In genomic region chr4:105640793-105641192, GRCm38 (mm10) we compare ENCODE assay signal across 11 mouse cellular contexts.
DNase-seq lines count a peak whose midpoint lies in the region; ATAC-seq and TF ChIP-seq lines count a peak whose summit lies in the region.
"Had no signal": no experiment of that assay in that cellular context is flagged by ENCODE, and none has a peak within 500 bp of the region (broad histone marks: within the 10 kb centered on the region; RNA-seq: fewer than 3 reads in every experiment).

No protein-coding gene starts in this region.

- H3K4me3 ChIP-seq in limb, embryonic 14.5 days (replicated peaks; ENCODE audit: low read length), result no peak overlapping the region
- H3K4me3 ChIP-seq in limb, embryonic 10.5 days, result no peak overlapping the region
- no peak overlapping the region for H3K4me3 ChIP-seq in lung, postnatal 0 days (ENCODE audit: low read depth, low read length)
- H3K4me3 ChIP-seq in hindbrain, embryonic 10.5 days, result no peak overlapping the region
- H3K4me3 ChIP-seq: heart, adult 2 months had no signal

- H3K9me3 ChIP-seq in limb, embryonic 14.5 days (ENCODE audit: control insufficient read depth, low read length), result no peaks in the 10 kb centered on the region
- no peaks in the 10 kb centered on the region for H3K9me3 ChIP-seq in limb, embryonic 10.5 days (replicated peaks)
- no peaks in the 10 kb centered on the region for H3K9me3 ChIP-seq in lung, postnatal 0 days (ENCODE audit: low read length)
- no peaks in the 10 kb centered on the region for H3K9me3 ChIP-seq in hindbrain, embryonic 10.5 days

- H3K27ac ChIP-seq in limb, embryonic 14.5 days (replicated peaks; ENCODE audit: low read depth, low read length), result no peak overlapping the region
- H3K27ac ChIP-seq in limb, embryonic 10.5 days, result no peak overlapping the region
- no peak overlapping the region for H3K27ac ChIP-seq in lung, postnatal 0 days (ENCODE audit: low read length)
- H3K27ac ChIP-seq in hindbrain, embryonic 10.5 days, result no peak overlapping the region
- H3K27ac ChIP-seq: heart, adult 2 months had no signal

- peak; percentile 70 for DNase-seq in adrenal gland, adult 2 months
- no peak for DNase-seq in adrenal gland, postnatal 4 days (ENCODE audit: low spot score in 2 of 2)
- DNase-seq in limb, embryonic 14.5 days (ENCODE audit: low spot score), result peak; percentile 29
- DNase-seq in limb, embryonic 10.5 days (ENCODE audit: low spot score), result no peak
- peak; percentile 23 for DNase-seq in adrenal gland, postnatal 25 days
- DNase-seq in lung, postnatal 0 days (ENCODE audit: low spot score), result peak; percentile 80
- no peak for DNase-seq in hindbrain, embryonic 10.5 days (ENCODE audit: low spot score)
- DNase-seq: cerebellum, adult 8-10 months had no signal

- H3K9ac ChIP-seq in limb, embryonic 14.5 days (ENCODE audit: low read depth, low read length, severe bottlenecking), result no peak overlapping the region
- H3K9ac ChIP-seq in lung, postnatal 0 days (replicated peaks; ENCODE audit: low read depth), result no peak overlapping the region

- H3K4me2 ChIP-seq in limb, embryonic 14.5 days (replicated peaks; ENCODE audit: low read depth, low read length, severe bottlenecking), result no peak overlapping the region
- no peak overlapping the region for H3K4me2 ChIP-seq in lung, postnatal 0 days (replicated peaks; ENCODE audit: low read depth, low read length)

- no peaks in the 10 kb centered on the region for H3K4me1 ChIP-seq in limb, embryonic 14.5 days (ENCODE audit: control insufficient read depth, insufficient read depth, low read length)
- H3K4me1 ChIP-seq in limb, embryonic 10.5 days, result 0 out of 2 replicates have a peak, but pooled peaks cover 4% of the 10 kb centered on the region
- H3K4me1 ChIP-seq in lung, postnatal 0 days (ENCODE audit: insufficient read depth, low read depth, low read length), result no peaks in the 10 kb centered on the region
- peaks cover 6% of the 10 kb centered on the region; the same call in 1 of the 2 replicates for H3K4me1 ChIP-seq in hindbrain, embryonic 10.5 days (replicated peaks)

- TF ChIP-seq EP300 in lung, postnatal 0 days (IDR thresholded peaks at IDR 0.05), result no peak

- ATAC-seq in limb, embryonic 14.5 days (ENCODE audit: low FRiP score, low read depth), result no peak
- peak; percentile 84 for ATAC-seq in lung, postnatal 0 days
- no peak for ATAC-seq in cerebellum, adult (ENCODE audit: insufficient number of reproducible peaks, low FRiP score, low TSS enrichment)
- ATAC-seq: hindbrain, embryonic 16.5 days had no signal

- H3K36me3 ChIP-seq in limb, embryonic 14.5 days (ENCODE audit: control insufficient read depth, insufficient read depth, low read length), result no peaks in the 10 kb centered on the region
- no peaks in the 10 kb centered on the region for H3K36me3 ChIP-seq in limb, embryonic 10.5 days
- H3K36me3 ChIP-seq in lung, postnatal 0 days (ENCODE audit: insufficient read depth, low read length), result no peaks in the 10 kb centered on the region
- H3K36me3 ChIP-seq in hindbrain, embryonic 10.5 days, result no peaks in the 10 kb centered on the region

- no peaks in the 10 kb centered on the region for H3K27me3 ChIP-seq in limb, embryonic 14.5 days (ENCODE audit: control insufficient read depth, insufficient read depth, low read length)
- H3K27me3 ChIP-seq in limb, embryonic 10.5 days (ENCODE audit: low read depth, poor library complexity, severe bottlenecking), result no peaks in the 10 kb centered on the region
- H3K27me3 ChIP-seq in lung, postnatal 0 days (replicated peaks; ENCODE audit: insufficient read depth, low read length), result no peaks in the 10 kb centered on the region
- H3K27me3 ChIP-seq in hindbrain, embryonic 10.5 days (ENCODE audit: insufficient read depth, poor library complexity, severe bottlenecking), result no peaks in the 10 kb centered on the region

- no peak for TF ChIP-seq POLR2A in limb, embryonic 14.5 days (IDR thresholded peaks at IDR 0.05; ENCODE audit: borderline replicate concordance, extremely low read depth, insufficient read depth, insufficient read length)

- WGBS in limb, embryonic 14.5 days, result 40% methylated on average over 4 of the region's 4 CpGs
- 72% methylated on average over 4 of the region's 4 CpGs for WGBS in limb, embryonic 10.5 days
- WGBS in lung, postnatal 0 days, result 13% methylated on average over 4 of the region's 4 CpGs
- WGBS in hindbrain, embryonic 10.5 days, result 68% methylated on average over 4 of the region's 4 CpGs

- TF ChIP-seq CTCF in lung, postnatal 0 days (IDR thresholded peaks at IDR 0.05), result no peak

Comparison
In these comparisons a context has a peak if more than half of its experiments do, and no peak if none do; other contexts are left out.
1. DNase-seq: peak in adrenal gland, adult 2 months (single experiment), limb, embryonic 14.5 days (single experiment), adrenal gland, postnatal 25 days (single experiment) and lung, postnatal 0 days (single experiment); none in adrenal gland, postnatal 4 days (0 of 2), limb, embryonic 10.5 days (single experiment) and hindbrain, embryonic 10.5 days (single experiment).